Mouse (Mus musculus) monocyte, adult 2 months (primary cell): ENCODE measurements around the gene Fsd2.

ENCODE experiments used
- DNase-seq, 2 experiments: peaks; one replicate each; pipeline ENCODE4 v3.0.0; 2022; ENCODE audit warnings: low spot score in 2 of 2, low read depth in 1 of 2

Fsd2 gene

GRCm38 (mm10) chr7:81572610-81573268, 6.0 kb upstream of the Fsd2 start:
- DNase-seq: no peak

GRCm38 (mm10) chr7:81571941-81572441, 5.2 kb upstream of the Fsd2 start:
- no peak for DNase-seq

- peak; percentile 79 to 83 for DNase-seq
Measured at GRCm38 (mm10) chr7:81571108-81571940, 4.6 kb upstream of the Fsd2 start, which contains the start of gene Whamm. Gene Whamm, plus strand, starts transcription at chr7:81571266.

- DNase-seq: no peak
Measured at GRCm38 (mm10) chr7:81570752-81571107, 4.0 kb upstream of the Fsd2 start.

GRCm38 (mm10) chr7:81570271-81570670, 3.5 kb upstream of the Fsd2 start:
- DNase-seq: no peak

GRCm38 (mm10) chr7:81569851-81570250, 3.1 kb upstream of the Fsd2 start:
- DNase-seq: no peak

- DNase-seq: no peak
Measured at GRCm38 (mm10) chr7:81567396-81567795, 652 bp upstream of the Fsd2 start.

GRCm38 (mm10) chr7:81566332-81566731, 412 bp downstream of the Fsd2 start:
- no peak for DNase-seq

- no peak for DNase-seq
Measured at GRCm38 (mm10) chr7:81565381-81566055, 1.2 kb downstream of the Fsd2 start.

- DNase-seq: no peak
Measured at GRCm38 (mm10) chr7:81564766-81565165, 2.0 kb downstream of the Fsd2 start.

- no peak for DNase-seq
Measured at GRCm38 (mm10) chr7:81563506-81564015, 3.2 kb downstream of the Fsd2 start.

GRCm38 (mm10) chr7:81561211-81561610, 5.5 kb downstream of the Fsd2 start:
- DNase-seq: no peak

GRCm38 (mm10) chr7:81560101-81561049, 6.4 kb downstream of the Fsd2 start:
- DNase-seq: no peak

- no peak for DNase-seq
Measured at GRCm38 (mm10) chr7:81559231-81559980, 7.3 kb downstream of the Fsd2 start.

GRCm38 (mm10) chr7:81557985-81558360, 8.8 kb downstream of the Fsd2 start:
- no peak for DNase-seq

GRCm38 (mm10) chr7:81557252-81557984, 9.3 kb downstream of the Fsd2 start:
- no peak for DNase-seq

GRCm38 (mm10) chr7:81556839-81557238, 9.9 kb downstream of the Fsd2 start:
- DNase-seq: no peak

- no peak for DNase-seq
Measured at GRCm38 (mm10) chr7:81554369-81554768, 12.4 kb downstream of the Fsd2 start.

- DNase-seq: no peak
Measured at GRCm38 (mm10) chr7:81553589-81553988, 13.2 kb downstream of the Fsd2 start.
